Comparison of ENCODE assay signal across 9 mouse cellular contexts in genomic region chr13:43239790-43240216, GRCm38 (mm10).
DNase-seq lines count a peak whose midpoint lies in the region; ATAC-seq and TF ChIP-seq lines count a peak whose summit lies in the region.
"Had no signal": no experiment of that assay in that cellular context is flagged by ENCODE, and none has a peak within 500 bp of the region (broad histone marks: within the 10 kb centered on the region; RNA-seq: fewer than 3 reads in every experiment).

No protein-coding gene starts in this region.

- no peak overlapping the region for H3K4me3 ChIP-seq in forebrain, postnatal 0 days (ENCODE audit: low read depth, low read length)
- H3K4me3 ChIP-seq in forebrain, embryonic 15.5 days = no peak overlapping the region
- no peak overlapping the region for H3K4me3 ChIP-seq in intestine, postnatal 0 days (ENCODE audit: low read depth, low read length)
- H3K4me3 ChIP-seq in liver, embryonic 12.5 days = no peak overlapping the region

- WGBS in forebrain, postnatal 0 days = 40% methylated on average over 11 of the region's 11 CpGs
- 54% methylated on average over 11 of the region's 11 CpGs for WGBS in forebrain, embryonic 15.5 days
- 73% methylated on average over 11 of the region's 11 CpGs for WGBS in intestine, postnatal 0 days
- WGBS in liver, embryonic 12.5 days (ENCODE audit: insufficient replicate concordance) = 73% methylated on average over 11 of the region's 11 CpGs

- no peaks in the 10 kb centered on the region for H3K27me3 ChIP-seq in forebrain, postnatal 0 days (ENCODE audit: insufficient read depth, low read length)
- H3K27me3 ChIP-seq in forebrain, embryonic 15.5 days = no peaks in the 10 kb centered on the region
- no peaks in the 10 kb centered on the region for H3K27me3 ChIP-seq in intestine, postnatal 0 days (replicated peaks; ENCODE audit: control insufficient read depth, insufficient read depth, low read length)
- 0 out of 2 replicates have a peak, but pooled peaks cover 6% of the 10 kb centered on the region for H3K27me3 ChIP-seq in liver, embryonic 12.5 days (replicated peaks)

- TF ChIP-seq CTCF in forebrain, postnatal 0 days (IDR thresholded peaks at IDR 0.05; ENCODE audit: low read depth) = no peak
- TF ChIP-seq CTCF in intestine, postnatal 0 days (IDR thresholded peaks at IDR 0.05; ENCODE audit: low read depth) = no peak

- 0 out of 2 replicates have a peak, but pooled peaks cover 15% of the 10 kb centered on the region for H3K4me1 ChIP-seq in forebrain, postnatal 0 days (ENCODE audit: insufficient read depth)
- peaks cover 41% of the 10 kb centered on the region for H3K4me1 ChIP-seq in forebrain, embryonic 15.5 days
- no peaks in the 10 kb centered on the region for H3K4me1 ChIP-seq in intestine, postnatal 0 days (replicated peaks; ENCODE audit: control insufficient read depth, insufficient read depth, low read length)
- H3K4me1 ChIP-seq in liver, embryonic 12.5 days = peaks cover 70% of the 10 kb centered on the region

- no peak overlapping the region for H3K4me2 ChIP-seq in forebrain, postnatal 0 days (ENCODE audit: low read depth)
- H3K4me2 ChIP-seq in forebrain, embryonic 15.5 days (replicated peaks) = no peak overlapping the region
- no peak overlapping the region for H3K4me2 ChIP-seq in intestine, postnatal 0 days (replicated peaks; ENCODE audit: low read depth)
- no peak overlapping the region for H3K4me2 ChIP-seq in liver, embryonic 12.5 days

- no peaks in the 10 kb centered on the region for H3K9me3 ChIP-seq in forebrain, postnatal 0 days (ENCODE audit: low read length)
- no peaks in the 10 kb centered on the region for H3K9me3 ChIP-seq in forebrain, embryonic 15.5 days
- no peaks in the 10 kb centered on the region for H3K9me3 ChIP-seq in intestine, postnatal 0 days (ENCODE audit: control insufficient read depth)
- no peaks in the 10 kb centered on the region for H3K9me3 ChIP-seq in liver, embryonic 12.5 days (replicated peaks)

- DNase-seq in forebrain, postnatal 0 days = peak; percentile 47
- DNase-seq in 3T3-L1 (ENCODE audit: low read depth, low spot score) = peak; percentile 61
- DNase-seq in adrenal gland, postnatal 36 days = peak; percentile 70 to 74
- peak; percentile 65 to 82 for DNase-seq in kidney, postnatal 25 days

- peak; percentile 41; the same call in 1 of the 2 replicates for ATAC-seq in forebrain, postnatal 0 days
- ATAC-seq in forebrain, embryonic 15.5 days (replicated peaks) = no peak
- no peak for ATAC-seq in intestine, postnatal 0 days
- ATAC-seq in liver, embryonic 12.5 days = no peak
- ATAC-seq in erythroblast, adult 5-6 weeks (replicated peaks; ENCODE audit: low FRiP score, poor library complexity, severe bottlenecking) = no peak

- H3K36me3 ChIP-seq in forebrain, postnatal 0 days (ENCODE audit: insufficient read depth) = no peaks in the 10 kb centered on the region
- no peaks in the 10 kb centered on the region for H3K36me3 ChIP-seq in forebrain, embryonic 15.5 days
- H3K36me3 ChIP-seq in intestine, postnatal 0 days (ENCODE audit: control insufficient read depth, insufficient read depth) = no peaks in the 10 kb centered on the region
- no peaks in the 10 kb centered on the region for H3K36me3 ChIP-seq in liver, embryonic 12.5 days

- no peak overlapping the region for H3K27ac ChIP-seq in forebrain, postnatal 0 days (ENCODE audit: low read depth, low read length)
- H3K27ac ChIP-seq in forebrain, embryonic 15.5 days (replicated peaks) = no peak overlapping the region
- H3K27ac ChIP-seq in intestine, postnatal 0 days (ENCODE audit: low read depth, low read length) = no peak overlapping the region
- no peak overlapping the region for H3K27ac ChIP-seq in liver, embryonic 12.5 days
- H3K27ac ChIP-seq: liver, embryonic 14.5 days had no signal

- H3K9ac ChIP-seq in forebrain, postnatal 0 days = no peak overlapping the region
- no peak overlapping the region for H3K9ac ChIP-seq in forebrain, embryonic 15.5 days (replicated peaks)
- no peak overlapping the region for H3K9ac ChIP-seq in intestine, postnatal 0 days (ENCODE audit: low read depth, low read length)
- no peak overlapping the region for H3K9ac ChIP-seq in liver, embryonic 12.5 days
- H3K9ac ChIP-seq: liver, embryonic 14.5 days had no signal
